Mouse (Mus musculus) G1E (cell line): ENCODE measurements at regions not wholly inside any gene's neighbourhood (a gene's known extent, or its start where the extent isn't known, plus 50 kb on each side); places are given as distances from the start of the nearest gene placed in this dataset.

Experiments
- CTCF ChIP-seq: IDR thresholded peaks from 2 replicates; pipeline ENCODE4 v1.5.1; 2012; ENCODE audit warnings: low read depth, low read length, inconsistent platforms, mixed read lengths
- GATA1 ChIP-seq: IDR thresholded peaks from 2 replicates; pipeline ENCODE4 v1.6.1; 2012; ENCODE audit warnings: borderline replicate concordance, low read length, inconsistent platforms, mixed read lengths
- GATA2 ChIP-seq: IDR thresholded peaks from 2 replicates; pipeline ENCODE4 v1.6.1; 2012; ENCODE audit warnings: low read depth, low read length, inconsistent platforms, borderline replicate concordance
- POLR2AphosphoS5 ChIP-seq: IDR thresholded peaks from 2 replicates; pipeline ENCODE4 v1.6.1; 2012; ENCODE audit warnings: low read depth, low read length, inconsistent platforms; ENCODE audit not compliant: insufficient replicate concordance
- TAL1 ChIP-seq: conservative IDR thresholded peaks from 2 replicates; pipeline ENCODE4 v1.6.1; 2012; ENCODE audit warnings: low read depth, low read length, inconsistent platforms, mixed read lengths

DNA sequence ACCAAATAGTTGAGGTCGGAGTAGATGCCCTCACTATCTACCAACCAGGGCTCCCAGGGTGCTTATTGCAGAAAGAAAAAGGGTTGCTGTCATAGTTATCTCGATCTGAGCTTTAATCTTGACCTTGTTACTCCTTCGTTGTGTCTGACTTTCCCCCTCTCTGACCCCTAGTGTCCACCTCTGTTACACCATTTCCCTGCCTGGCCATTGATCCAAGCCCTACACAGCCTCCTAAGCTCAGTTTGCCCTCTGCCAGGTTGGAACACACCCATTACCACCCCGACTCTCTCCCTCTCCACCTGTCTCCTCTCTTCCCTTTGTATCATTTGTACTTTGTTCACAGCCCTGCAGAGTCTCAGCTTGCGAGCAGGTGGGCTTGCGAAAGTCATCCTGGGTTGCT, 73.6 kb upstream of the Crhr1 start:
- TF ChIP-seq CTCF, result no peak
- TF ChIP-seq POLR2AphosphoS5, result no peak
- TF ChIP-seq GATA1, result no peak
- TF ChIP-seq GATA2, result no peak
- no peak for TF ChIP-seq TAL1
